Mouse (Mus musculus) spleen, postnatal 10 days (tissue): ENCODE measurements at regions not wholly inside any gene's neighbourhood (a gene's known extent, or its start where the extent isn't known, plus 50 kb on each side); places are given as distances from the start of the nearest gene placed in this dataset.

Experiments
- DNase-seq, 2 experiments: peaks; one replicate each; pipeline ENCODE4 v3.0.0; 2021 to 2022; ENCODE audit warnings: low spot score in 2 of 2

DNA sequence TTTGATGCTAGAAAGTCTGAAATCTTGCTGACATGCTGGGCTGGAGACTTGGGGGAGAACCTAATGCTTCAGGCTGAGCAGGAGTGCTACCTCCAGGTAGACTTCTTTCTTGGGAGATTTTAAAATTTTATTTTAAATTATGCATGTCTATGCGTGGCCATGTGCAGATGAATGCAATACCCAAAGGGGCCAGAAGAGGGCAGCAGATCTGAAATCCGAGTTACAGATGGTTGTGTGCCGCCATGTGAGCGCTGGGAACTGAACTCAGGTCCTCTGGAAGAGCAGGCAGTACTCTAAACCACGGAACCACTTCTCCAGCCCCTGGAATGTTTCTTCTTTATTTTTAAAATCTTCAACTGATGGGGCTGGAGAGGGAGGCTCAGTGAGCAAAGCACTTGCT is 135.8 kb downstream of the Slc4a3 start:
- DNase-seq, result no peak

DNA sequence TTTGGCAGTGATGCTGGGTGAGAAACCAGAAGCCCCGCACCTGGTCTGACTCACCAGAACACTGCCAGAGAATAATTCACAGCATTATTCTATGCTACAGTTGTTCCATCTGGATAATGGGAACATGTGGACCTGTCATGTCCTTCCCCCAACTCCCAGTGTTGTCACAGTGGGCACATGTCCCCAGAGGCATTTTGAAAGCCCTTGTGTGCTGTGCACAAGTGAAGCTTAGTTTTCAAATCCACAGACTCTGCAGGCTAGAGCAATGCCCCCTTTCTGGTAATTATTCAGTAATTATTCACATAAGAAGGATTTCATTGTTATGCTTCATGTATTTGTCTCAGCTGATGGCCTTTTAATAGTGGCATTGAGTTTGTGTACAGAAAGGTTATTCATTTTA is 146.7 kb downstream of the Slc4a3 start:
- DNase-seq, result no peak

DNA sequence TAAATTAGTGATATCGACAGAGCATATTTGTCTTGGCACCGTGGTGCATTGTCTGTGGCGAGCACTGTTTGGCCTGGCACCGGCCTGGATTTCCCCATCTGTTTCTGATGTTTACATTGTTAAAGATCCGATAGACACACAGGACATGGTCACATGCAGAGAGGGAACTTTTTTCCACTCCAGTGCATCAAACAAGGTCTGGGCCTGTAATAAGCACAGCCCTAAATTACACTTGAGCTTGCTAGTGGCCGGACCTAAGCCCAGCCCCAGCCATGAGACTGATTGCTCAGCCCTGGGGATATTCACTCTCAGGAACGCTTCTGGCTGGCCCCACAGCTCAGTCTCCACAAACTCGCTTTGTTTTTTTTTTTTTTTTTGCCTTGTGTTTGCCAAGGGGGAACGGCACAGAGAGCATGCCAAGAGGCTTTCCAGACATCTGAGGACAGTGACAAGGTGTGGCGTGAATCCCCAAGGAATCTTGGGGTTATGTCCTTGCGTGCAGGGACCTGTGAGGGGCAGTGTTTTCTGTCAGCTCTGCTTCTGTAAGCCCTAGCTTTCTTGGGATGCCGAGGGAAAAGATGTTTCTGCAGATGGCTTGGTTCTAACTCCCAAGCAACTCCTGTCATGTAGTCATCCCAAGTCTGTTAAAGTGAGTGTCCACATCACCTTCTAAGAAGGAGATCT is 147.3 kb downstream of the Slc4a3 start:
- DNase-seq, result no peak

DNA sequence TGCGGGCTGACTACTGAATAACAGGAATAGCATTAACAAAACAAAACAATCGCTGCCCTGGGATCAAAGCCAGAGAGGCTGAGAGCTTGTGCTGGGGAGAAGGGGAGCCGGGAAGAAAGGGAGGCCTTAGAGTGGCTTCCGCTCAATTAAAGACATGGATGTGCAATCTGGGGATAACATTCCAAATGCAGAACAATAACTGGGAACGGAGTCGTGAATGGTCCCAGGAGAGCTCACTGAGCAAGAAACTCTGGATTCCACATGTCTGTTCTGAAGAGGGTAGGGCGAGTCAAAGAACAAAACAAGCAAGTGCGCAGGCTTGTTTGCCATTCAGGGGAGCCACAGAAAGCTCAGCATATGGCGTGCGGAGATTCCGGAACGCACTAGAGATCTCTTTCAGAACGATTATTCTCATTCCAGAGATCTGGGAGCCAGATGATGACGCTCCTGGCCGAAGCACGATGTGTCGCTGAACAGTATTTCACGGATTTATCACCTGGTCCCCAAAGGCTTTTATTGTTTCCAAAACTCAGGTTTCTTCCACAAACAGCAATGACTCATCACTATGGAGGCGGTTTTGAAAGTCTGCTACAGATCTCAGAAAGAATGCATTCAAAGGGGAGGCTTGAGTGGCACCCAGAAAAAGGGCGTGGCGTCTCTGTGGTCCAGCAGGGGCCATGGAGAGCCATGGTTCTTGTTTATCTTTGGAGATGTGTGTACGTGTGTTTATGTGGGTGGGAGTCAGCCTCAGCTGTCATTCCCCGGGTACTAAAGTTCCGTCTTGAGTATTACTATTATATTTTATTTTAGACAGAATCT is 159.0 kb downstream of the Slc4a3 start:
- DNase-seq, result no peak

DNA sequence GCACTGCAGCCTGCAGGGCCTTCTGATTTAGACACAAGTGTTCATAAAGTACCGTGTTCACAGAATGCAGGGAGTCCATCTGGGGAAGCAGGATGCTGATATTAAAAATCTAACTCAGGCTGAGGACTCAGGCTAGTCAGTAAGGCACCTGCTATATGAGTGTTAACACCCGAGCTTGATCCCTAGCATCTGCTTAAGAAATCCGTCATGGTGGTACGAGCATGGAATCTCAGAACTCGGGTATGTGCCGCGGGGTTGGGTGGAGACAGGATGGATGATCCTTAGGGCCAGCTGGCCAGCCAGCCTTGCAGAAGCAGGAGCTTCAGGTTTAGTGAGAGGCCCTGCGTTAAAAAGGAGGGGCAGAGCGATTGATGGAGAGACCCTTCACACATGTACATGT is 160.1 kb downstream of the Slc4a3 start:
- no peak for DNase-seq

DNA sequence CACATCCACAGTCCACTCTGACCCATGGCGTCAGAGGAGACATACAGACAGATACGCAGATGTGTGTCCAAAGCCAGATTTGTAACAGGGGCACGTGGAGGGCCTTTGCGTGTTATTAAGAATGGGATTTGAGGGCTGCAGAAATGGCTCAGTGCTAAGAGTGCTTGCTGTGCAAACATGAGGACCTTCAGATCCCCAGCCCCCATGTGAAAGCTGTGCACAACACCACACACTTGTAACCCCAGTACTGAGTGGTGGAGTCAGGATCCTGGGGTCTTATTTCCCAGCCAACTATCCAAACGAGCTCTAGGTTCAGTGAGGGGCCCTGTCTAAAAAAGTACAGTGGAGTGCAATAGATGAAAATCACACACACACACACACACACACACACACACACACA is 177.4 kb downstream of the Slc4a3 start:
- DNase-seq, result no peak

DNA sequence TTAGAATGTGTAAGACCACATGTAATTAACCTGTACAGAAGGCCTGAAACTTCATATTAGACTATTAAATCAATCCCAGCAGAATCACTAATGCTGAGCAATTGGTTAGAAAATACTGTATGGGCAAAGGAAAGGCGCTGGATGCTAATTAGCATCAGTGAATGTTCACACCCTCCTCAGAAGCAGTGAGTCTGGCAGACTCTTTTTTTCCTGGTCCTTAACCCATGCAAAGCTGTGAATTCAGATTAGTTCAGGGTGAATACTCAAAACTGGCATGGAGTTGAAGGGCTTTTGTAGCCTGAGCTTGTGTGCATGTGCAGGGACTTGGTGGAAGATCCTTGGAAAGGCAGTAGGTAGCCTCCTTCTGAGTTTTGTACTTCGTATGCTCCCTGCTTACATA is 179.3 kb downstream of the Slc4a3 start:
- no peak for DNase-seq

DNA sequence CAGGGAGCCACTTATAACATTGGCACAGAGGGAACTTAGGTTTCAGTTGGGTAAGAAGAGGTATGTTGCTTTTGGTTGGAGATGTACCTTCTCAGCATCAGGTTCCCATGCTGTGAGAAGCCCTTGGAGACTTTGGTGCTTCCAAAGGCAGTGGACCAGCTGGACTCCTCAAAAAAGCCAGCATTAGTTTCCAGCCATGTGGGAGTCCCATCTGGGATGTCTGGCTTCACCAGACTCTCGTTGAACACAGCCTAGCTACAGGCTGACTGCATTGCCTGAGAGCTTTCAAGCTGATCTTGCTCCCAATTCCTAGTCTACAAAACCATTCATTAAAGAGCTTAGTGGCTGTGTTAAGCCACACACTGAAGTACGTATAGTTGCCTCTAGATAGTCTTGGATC is 182.8 kb downstream of the Slc4a3 start:
- DNase-seq, result no peak

DNA sequence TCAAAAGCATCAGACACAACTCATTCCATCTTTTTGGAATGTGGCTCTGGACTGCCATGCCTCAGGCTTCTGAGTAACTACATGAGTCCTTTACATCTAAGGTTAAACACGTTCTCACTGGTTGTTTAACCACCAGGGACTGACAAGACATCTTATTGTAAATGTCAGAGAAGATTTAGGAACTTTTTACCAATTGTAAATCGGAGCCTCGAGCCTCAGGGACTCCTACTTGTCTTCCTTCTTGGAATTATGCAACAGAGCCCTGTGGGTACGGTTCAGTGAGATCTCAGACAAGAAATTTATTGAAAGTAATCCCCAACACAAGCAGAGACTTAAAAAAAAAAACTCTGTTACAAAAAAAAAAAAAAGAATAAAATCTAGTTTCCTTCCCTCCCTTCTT is 187.7 kb downstream of the Slc4a3 start:
- no peak for DNase-seq

DNA sequence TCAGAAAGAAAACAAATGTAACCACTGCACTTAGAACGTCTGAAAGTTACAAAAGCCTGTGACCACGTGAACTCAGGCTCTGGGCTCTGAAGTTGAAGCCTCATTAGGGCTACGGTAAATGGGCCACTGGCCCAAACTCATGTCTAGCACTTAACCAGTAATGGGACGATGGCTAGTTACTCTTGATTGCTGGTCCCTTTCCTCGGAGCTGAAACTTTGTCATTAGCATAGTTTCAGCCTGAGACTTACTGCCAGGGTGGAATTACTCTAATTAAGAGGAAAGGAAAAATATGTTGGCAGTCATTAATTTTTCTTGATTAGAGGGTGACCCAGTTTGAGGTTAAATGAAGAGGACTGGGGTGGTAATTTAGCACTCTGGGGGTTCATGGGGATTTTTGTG is 192.6 kb downstream of the Slc4a3 start:
- DNase-seq, result no peak

DNA sequence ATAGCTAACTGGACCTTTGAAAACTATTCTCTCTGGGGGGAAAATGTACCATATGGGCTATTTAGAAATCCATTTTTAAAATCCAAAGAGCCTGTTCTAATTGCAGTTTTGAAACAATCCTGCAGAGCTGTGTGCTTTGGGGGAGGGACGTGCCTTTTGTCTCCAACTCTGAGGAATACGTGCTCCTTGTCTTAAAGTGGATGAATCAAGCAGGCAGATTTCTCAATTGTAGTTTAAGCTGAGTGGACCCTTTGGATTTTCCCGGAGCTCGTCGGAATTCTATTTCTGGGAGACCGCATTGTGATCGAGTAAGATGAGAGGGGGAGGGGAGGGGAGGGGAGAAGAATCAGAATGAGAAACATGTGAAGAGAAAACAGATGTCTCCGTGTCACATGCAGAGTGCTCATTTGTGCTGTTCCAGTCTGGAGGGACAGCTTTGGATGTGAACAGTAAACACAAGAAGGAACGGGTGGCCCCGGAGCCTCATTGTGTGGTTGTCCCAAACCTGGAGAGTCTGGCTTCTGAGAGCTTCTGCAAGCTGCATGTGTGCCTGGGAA is 203.7 kb downstream of the Slc4a3 start:
- DNase-seq, result no peak

DNA sequence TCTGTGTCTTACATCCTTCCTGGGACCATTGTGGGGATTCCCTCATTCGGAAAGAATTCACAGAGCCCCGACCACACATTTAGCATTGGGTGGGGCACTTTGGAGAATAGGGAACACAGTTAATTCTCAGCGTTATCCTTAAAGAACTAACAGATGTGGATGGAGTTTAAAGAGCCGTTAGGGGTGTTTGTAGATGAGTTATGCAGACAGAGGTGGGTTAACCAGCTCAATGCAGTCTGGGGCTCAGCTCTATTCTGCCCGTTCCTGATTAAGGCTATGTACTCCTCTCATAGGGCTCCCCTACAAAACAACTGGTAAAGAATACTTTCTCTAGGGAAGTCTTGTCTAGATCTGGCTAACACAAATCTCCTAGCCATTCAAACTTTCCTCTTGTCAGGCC is 226.1 kb downstream of the Slc4a3 start:
- DNase-seq, result no peak

DNA sequence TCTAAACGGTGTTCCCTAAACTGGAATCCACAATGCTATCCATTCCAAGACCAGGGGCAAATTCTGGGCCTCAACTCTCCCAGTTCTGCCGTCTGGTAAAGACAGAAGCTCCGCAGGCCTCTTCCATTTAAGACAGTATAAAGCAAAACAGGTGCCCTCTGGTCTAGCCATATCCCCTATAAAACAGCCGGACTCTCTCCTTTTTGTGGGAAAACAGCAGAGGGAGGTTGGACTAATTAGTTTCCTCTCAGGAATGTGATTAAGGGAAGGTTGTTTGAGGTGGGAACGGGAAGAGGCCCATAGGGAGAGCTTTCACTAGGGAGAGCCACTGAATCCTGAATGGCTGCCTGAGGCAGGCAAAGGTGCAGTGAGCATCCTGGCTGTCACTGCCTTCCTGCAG is 226.9 kb downstream of the Slc4a3 start:
- no peak for DNase-seq

DNA sequence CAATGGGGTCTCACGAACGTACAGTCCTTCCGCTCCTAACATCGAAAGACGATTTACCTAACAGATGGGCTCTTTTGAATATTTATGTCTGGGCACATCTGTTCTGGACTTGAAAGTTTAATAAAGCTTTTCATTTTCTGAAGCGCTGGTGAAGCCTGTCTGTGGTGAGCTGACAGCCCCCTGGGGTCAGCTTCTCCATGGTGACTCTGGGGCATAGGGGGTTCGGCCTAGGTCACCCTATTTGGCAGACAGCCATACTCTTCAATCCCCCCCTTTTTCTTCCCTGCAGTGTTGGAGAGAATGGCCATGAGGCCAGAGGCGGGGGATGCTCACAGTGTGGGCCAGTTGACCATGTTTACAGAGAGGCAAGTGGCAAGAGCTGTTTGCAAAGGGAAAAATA is 232.8 kb downstream of the Slc4a3 start:
- no peak for DNase-seq

DNA sequence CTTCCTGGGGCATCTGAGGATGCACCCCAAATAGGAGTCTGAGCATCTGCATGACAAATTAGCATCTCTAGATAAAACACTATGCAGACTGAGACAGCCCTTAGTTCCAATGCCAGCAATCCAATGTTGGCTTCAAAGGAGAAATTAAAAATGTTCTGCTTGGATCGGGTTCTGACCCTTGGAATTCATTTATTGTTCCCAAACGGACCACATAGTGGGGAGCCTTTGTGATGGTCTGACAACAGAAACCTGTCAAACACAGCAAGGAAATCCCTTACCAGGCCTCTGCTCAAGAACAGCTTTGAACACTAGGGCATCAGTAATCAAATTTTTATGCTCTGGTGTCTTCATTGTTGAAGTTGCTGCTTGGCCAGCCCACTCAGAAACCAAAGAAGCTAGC is 237.1 kb downstream of the Slc4a3 start:
- no peak for DNase-seq

DNA sequence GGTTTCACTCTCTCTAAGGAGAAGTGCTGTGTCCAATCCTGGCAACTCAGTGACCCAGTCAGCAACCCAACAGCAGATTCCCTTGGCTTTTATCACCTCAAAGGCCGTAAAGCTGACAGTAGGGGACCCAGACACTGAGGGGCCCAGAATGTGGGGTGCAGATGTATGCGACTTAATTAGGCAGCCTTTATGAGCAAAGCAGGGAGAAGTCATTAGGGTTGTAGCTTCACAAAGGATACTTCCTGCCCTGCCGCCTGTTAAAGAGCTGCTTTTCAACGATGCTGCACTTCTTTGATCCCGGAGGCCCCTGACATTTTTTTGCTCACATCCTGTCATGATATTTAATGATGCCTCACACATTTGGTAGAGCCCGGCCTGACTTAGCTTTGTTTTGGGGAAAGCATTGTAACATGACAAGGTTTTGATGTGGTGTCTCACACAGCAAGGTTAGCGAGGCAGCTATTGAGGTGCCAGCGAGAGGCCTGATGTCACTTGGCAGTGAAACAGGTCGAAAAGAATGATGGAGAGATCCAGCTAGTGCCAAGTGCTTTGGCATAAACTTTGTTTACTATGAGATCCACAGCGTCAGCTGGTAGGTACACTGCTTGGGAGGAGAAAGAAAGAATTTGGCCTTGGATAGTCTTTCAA is 240.2 kb downstream of the Slc4a3 start:
- DNase-seq, result no peak

DNA sequence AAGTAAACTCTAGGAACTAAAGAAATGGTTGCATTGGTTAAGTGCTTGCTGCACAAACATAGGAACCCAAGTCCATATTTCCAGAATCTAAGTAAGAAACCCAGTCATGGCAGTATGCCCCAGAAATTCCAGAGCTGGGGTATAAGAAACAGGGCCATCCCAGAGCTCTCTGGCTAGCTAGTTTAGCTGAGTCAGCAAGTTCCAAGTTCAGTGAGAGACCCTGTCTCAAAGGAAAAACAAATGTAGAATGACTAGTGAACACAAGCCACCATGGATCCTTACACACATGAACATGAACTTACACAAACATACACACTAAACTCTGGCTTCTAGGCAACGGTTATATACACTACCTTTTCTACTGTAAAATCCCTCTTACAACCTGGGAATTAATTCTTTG is 245.4 kb downstream of the Slc4a3 start:
- DNase-seq, result no peak

DNA sequence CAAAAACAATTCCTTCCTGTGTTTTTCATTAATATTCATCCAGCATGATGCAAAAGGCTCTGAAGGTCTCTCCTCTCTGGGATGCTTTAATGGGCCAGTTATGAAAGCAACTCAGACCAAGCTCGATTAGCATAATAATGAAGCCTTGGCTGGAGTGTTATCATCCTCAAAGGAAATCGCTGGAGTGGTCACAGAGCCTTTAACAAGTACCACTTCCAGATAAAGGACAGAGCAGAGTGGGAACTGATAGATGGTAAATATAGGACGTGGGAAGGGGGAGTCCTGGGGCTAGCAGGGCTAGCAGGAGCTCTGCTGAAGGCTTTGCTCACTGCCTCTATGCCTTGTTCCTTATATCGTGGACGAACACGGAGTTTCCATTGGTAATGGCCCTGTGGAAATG is 251.7 kb downstream of the Slc4a3 start:
- DNase-seq, result no peak

DNA sequence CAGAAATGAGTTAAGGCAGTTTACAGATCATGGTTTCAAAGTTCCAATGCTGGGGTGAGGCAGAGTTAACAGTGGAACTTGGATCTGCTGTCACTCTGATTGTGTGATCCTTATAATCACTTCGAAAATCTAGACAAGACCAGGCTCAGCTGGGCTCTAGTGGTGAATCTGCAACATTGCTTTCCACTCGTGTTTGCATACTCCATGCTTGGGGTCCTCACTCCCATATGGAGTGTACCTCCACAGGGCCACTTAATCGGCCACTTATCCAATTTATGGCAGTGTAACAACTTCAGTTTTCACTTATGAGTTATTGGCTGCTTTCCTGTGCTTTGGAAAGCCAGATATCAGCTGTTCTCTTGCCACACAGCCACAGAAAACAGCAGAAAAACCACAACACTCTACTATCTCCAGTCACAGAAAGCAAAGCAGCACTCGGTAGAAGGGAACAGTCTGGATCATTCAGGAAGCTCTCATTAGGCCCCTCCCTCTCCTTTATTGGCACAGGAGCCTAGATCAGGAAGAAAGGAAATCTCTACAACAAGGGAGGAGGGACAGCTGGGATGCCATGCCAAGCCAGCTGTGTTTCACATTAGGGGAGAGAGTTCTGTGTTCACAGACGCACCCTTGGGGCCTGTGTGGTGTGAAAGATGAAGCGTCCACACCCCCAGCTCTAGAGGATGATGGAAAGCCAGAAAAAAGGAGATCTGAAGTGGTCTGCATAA is 252.5 kb downstream of the Slc4a3 start:
- DNase-seq, result no peak

DNA sequence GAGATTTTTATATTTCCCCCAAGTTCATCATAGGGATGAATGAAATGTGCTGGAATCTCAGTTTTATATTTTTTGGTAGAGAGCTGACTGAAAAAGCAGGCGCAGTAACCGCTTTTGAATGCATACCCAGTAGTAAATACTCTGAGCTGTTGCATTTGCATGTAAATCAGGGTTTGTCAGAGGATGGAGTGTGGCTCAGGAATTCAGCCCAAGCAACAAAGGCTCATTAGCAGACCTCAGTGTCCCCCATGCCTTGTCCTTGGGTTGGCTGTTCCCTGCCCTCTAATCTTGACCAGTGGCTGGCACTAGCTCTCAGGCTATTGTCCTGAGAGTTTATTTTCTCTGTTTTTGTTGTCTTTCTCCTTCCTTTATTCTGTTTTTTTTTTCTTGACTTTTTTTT is 258.4 kb downstream of the Slc4a3 start:
- DNase-seq, result no peak

DNA sequence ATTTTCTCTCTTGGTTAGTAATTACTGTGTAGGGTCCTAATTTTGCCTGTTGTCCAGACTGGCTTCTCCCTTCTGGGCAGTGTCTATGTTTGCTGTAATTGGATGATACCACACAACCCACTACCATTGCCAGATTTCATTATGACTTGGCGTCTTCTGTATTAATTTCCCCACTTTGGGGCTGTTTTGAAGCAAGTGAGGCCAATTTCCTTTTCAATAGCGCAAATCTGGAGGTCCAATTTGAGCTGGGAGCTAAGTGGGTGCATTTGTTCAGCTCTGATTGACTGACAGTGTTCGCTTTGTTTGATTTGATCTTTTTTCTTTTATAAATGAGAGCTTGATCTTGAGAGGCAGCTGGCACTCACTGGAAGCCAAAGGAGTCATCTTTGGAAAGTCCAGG is 266.4 kb downstream of the Slc4a3 start:
- no peak for DNase-seq

DNA sequence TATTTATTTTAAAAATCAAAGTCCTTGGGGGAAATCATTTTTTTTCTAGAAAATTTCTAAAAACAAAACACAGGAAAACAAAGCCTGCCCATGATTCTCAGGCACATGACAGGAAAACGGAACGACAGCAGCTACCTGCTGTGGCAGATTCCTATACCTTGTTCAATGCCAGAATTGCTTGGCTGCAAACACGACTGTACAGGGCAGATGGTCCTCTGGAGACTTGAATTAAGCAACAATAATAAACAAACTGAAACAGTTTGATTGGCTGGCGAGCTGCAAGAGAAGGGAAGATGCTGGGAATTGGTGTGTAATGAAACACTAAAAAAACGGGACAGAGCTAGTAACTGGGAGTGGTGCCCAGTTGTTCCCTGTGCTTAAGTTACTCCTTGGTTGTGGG is 280.1 kb downstream of the Slc4a3 start:
- no peak for DNase-seq
